Mouse (Mus musculus) neutrophil, adult 5-6 weeks (primary cell): ENCODE measurements around the gene Anxa5. TPM values are rescaled to one million over a fixed set of nuclear protein-coding genes. Genes with fewer than 3 reads are reported as not detected.

Source experiments
- ATAC-seq: fragments of 151-379, 151-347 bp; 2 replicates; pipeline ENCODE4 v1.8.0; 2017; ENCODE audit warnings: mild to moderate bottlenecking, moderate TSS enrichment; ENCODE audit not compliant: insufficient number of reproducible peaks, poor library complexity, low FRiP score, severe bottlenecking; ENCODE audit errors: extremely low read depth
- total RNA-seq: library from RNA; stranded (forward); fragments of 200-1000 nt; gene quantifications from 2 replicates; pipeline ENCODE4 v1.2.3, GENCODE M21; 2017

Gene Anxa5
- 44.0 and 51.9 TPM in 2 replicates for total RNA-seq

DNA sequence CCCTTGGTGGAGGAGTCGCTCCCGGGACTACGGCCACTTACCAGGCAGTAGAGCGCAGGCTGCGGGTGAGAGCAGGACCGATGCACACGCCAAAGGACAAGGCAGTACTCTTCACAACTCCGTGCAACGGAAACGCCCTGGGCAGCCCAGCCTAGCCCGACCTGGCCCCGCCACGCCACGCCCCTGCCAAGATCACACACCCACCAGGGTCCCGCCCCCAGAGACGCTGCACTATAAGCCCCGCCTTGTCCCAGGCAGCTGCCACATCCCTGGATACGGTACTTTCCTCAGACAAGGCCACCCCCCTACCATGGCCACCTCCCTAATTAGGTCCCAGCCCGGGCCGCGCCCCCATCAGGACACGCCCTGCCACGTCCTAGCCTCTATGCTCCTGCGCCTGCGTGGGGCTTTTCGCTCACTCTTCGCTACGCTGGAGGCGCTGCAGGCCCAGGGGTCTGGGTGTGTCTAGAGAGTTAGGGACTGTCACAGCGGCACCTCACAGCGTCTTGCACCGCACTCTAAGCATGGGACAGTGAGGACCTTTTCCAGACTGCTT, at the start of gene Anxa5, which contains the start of gene 1810062G17Rik:
Gene Anxa5 (minus strand): TSS at position 363 of the 556 bp plus-strand sequence.
Gene 1810062G17Rik (plus strand): TSS at position 406 of the 556 bp plus-strand sequence.
- ATAC-seq, result peak; percentile 94

DNA sequence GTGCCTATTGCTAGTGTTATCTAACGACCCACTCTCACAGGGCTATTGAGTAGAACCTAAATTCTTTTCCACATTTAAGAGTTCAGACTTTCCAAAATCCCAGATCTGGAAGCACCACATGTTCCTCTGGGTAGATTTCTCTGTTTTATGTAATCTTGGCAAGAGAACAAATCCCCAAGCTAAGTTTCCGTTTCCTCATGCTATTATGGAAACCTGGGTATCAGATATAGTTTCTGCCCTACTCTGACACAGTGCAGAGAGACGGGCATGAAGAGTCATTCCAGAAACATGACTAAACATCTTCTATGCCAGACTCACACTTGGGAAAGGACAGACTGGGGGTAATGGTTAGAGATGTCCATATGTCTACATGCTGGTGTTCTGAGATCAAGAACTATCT, 48.8 kb upstream of the Anxa5 start:
- no peak for ATAC-seq

DNA sequence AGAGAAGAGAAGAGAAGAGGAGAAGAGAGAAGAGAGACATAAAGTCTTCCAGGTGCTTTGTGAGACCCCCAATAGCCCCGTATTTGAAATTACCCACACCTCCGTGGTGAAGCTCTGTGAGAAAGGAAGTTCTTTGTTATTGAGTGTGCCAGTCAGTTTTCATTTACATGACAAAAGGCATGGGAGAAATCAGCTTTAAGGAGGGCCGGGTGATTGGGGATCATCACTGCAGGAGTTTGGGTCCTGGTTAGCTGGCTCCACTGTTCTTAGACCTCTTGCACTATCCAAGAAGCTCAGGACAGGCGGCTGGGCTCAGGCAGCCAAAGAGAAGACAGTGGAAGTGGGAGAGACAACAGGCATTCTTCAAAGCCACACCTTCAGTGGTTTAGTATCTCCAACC, 46.4 kb upstream of the Anxa5 start:
- no peak for ATAC-seq

DNA sequence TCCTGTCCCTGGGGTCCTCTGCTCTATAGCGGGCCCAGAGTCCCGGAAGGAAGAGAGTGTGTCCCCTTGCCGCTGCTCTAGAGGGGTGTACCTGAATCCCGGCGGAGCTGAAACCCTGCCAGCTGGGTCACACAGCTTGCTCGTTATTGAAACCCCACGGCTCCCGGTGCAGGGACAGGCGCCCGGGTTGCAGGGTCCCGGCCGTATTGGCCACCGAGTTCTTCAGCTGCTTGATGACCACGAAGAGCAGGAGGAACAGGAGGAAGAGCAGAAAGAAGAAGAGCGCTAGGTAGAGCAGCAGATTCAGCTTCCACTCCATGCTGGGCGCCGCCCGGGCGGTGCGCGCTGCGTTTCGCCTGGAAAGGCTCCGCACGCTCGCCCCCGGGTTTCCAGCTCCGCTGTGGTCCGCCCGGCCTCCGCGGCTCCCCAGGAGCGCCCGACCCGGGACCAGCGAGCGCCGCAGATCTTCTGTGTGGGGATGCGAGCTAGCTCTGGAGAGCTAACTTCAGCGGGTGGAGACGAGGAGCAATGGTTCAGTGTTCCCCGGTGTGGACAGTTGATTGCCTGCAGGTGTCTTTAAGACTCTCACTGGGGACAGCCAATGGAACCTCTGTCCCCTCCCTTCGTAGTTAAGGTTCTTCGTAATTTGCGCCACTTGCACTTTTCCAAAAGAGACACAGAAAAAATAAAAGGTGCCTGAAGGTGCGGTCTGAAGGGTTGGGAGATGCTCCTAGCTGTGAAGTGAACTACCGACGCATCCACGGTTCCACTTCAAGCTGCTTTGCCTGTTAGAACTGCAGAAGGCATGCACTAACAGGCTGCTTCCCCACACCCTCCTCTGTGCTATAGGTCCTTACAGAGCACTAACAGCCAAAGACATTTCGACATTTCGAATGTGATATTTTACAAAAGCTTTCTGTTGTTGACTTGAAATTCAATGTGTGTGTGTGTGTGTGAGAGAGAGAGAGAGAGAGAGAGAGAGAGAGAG, 45.7 kb upstream of the Anxa5 start, which contains the start of gene Gm11549:
Gene Gm11549 (minus strand): TSS at position 741 of the 988 bp plus-strand sequence.
- no peak for ATAC-seq

DNA sequence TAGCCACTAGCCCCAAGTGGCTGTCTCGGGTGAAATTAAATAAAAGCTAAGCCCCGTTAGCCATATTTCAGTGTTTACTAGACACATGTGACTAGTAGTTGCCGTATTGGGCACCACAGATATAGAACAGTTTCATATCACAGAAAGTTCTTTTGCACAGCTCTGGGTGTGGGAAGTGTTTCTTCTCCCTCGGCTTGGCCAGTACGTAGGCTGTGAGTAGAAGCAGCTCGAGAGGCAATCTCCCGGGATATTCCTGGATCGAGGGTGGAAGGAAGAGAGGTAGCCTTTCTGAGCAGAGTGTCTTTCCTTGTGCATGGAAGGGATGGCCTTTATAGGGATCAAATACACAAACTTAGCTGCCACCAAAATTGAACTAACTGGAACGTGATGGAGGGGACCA, 40.5 kb upstream of the Anxa5 start:
- ATAC-seq, result no peak

DNA sequence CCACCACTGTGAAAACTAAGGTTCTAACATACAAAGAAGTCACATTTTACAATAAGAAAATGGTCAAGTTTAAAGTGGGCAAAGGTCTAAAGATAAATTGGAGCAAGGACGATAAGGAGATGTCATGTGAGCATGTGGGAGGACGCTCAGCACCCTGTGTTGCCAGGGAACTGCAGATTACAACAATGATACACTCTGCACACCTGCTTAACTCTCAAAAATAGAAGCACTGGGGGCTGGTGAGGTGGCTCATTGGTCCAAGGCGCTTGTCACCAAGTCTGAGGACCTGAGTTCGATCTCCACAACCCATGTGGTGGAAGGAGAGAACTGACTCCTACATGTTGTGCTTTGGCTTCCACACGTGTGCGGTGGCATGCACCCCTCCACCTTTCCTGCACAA, 35.8 kb upstream of the Anxa5 start:
- no peak for ATAC-seq

DNA sequence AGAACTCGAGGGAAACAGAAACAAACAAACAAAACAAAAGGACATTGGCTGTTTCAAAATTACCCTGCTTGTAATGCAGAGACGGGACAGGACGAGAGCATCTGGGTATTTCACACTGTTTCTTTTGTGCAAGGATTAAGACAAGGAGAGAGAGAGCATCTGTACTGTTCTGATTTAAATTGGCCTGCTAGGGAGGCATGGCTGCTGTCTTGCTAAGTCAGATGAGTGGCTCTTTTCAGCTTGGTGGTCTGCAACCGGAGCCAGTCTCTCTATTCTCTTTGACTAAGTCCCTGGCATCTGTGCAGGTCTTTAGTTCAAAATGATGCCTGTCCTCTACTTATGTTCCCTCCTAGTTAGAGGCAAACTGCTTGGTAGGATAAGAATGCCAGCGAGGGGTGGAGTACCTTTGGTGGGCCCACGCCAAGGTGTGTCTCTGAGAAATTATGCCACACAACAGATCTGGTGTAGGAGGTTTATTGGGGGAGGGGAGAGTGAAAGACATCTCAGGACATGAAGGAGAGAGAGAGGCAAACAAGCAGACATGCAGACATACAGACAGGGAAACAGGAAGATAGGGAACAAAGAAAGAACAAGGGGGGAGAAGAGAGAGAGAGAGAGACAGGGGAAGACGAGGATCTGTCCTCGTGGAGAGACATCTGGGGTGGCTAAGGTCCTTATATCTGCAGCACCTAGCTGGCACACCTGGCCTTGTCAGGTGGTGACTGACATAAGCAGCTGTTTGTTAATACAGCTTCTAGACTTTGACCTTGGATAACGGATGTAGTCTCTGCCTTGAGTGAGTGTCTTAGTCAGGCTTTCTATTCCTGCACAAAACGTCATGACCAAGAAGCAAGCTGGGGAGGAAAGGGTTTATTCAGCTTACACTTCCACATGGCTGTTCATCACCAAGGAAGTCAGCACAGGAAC, 30.4 kb upstream of the Anxa5 start:
- ATAC-seq, result no peak

DNA sequence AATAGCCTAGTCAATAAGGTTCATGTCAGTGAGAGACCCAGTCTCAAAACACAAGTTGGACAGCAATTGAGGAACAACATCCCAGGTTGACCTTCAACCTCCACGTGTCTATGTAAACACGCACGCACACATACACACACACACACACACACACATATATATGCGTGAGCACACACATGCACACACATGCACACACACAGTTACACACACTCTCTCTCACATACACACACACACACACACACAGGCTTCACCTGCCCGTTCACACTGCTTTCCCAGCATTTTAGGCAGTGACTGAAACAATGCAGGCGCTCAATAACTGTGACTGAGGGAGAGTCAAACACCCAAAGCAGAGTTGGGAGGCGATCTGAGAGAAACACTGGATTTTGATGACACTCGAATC, 29.6 kb upstream of the Anxa5 start:
- ATAC-seq, result no peak

DNA sequence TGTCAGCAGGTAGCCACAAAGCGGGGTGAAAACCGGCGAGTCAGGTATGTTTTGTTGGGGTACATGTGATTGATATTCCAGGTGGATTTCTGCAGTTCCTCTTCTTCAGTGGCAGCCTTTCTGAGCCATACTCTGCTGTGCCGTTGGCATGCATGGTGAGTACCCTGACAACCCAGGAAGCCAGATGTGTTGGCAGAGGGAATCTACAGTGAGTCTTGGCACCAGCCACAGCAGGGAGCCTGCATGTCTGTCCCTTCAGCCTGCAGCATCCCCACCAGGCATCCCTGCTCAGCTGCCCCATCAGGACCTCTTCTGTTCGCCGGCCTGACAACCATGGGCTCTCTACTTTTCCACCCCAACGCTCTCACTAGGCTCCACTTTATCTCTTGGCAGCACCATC, 25.9 kb upstream of the Anxa5 start:
- no peak for ATAC-seq

DNA sequence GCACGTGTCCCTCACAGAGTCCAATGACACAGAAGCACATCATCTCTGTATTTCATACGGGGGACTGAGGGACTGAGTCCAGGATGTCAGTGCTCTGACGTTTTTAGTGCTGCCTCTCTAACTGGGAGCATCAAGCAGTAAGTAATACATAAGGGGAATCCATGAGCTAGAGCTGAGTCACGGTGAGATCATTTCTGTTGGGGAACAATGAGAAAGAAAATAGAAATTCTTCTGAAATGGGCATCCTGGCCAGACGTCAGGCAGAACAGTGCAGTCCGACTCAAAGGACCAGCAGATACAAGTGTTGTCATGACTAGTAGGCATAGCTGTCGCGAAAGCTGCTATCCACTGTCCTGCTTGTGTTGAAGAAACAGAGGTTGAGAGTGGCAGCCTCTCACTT, 25.3 kb upstream of the Anxa5 start:
- ATAC-seq, result no peak

DNA sequence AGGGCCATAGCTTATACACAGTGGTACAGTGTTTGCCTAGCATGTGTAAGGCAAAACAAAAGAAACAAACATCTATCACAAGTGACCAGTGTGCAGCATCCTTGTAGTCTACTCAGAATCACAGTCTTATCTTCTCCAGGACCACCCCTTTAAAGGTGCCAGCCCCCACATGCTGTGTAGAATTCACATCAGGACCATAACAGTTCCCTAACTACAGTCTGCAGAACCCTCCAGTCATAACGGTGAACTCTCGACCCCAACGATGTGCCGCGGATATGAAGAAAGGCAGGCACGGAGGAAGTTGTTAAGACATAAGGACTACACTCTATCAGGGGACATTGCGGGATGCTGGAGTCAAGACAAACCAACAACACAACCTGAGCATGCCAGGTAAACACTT, 23.7 kb upstream of the Anxa5 start:
- ATAC-seq, result no peak

DNA sequence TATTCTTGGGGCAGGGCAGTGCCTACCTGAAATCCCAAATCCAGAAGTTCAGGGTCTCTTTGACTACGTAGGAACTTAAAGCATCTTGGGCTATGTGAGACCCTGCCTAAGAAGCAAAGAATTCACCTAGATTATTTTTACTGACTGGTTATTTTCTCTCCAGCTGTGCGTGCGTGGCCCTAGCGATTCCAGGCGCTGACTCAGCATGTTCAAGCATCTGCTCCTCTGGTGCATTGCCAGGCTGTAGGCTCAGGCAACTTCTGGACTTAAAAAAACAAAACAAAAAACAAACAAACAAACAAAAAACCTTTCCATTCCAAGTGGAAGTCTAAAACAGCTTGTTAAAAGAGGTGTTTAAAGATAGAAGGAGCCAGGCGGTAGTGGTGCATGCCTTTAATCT, 22.5 kb upstream of the Anxa5 start:
- ATAC-seq, result no peak

DNA sequence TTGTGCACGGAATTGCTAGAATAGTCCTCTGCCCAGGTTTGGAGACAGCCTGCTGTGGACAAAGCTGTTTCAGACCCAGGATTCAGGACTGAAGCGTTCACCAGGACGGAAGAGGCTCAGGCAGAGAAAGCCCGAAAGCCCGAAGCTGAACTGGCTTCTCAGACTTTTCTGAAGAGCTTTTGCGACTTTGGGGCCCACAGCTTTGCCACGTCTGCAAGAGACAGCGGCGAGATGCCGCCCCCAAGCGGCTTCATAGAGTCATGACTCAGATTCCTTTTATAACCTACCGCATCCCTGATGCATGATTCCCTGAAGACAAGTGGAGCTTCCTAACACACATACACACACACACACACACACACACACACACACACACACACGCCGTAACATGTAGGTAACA, 21.1 kb upstream of the Anxa5 start:
- ATAC-seq, result peak; percentile 27; the same call in 1 of the 2 replicates

DNA sequence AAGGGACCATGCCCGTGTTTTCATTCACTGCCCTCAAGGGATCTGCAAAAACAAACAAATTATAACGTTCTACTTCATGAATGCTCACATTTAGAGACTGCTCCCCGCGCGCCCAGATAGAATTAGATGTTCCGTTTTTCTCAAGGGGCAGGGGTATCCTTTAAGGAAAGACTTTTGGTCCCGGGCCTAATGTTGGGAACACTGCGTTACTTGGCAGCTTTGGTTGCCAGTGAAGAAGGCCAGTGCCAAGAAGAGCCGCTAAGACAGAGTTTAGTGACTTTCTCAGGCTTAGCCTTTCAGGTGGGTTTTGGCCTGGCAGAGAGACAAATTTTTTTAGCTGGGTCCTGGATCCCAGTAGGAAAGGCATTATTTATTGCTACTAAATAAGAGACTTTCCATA, 20.6 kb upstream of the Anxa5 start:
- ATAC-seq, result no peak

DNA sequence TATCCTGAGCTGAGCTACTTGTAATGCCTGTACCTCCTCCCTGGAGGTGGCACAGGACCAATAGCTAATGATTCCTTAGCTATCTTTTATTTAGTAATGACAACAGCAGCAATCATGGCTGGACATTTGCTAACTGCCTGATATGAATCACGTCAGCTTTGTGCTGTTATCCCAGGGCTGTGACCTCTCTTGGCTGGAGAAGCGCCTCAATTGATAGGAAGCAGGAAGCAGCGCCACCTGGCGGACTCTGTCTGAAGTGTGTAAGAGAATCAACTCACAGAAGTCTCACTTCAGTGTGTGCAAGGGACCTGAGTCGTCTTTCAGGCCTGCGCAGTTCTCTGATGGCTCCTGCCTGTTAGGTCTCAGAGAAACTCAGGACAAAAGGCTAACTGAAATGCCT, 19.7 kb upstream of the Anxa5 start:
- peak; percentile 79; the same call in 1 of the 2 replicates for ATAC-seq

DNA sequence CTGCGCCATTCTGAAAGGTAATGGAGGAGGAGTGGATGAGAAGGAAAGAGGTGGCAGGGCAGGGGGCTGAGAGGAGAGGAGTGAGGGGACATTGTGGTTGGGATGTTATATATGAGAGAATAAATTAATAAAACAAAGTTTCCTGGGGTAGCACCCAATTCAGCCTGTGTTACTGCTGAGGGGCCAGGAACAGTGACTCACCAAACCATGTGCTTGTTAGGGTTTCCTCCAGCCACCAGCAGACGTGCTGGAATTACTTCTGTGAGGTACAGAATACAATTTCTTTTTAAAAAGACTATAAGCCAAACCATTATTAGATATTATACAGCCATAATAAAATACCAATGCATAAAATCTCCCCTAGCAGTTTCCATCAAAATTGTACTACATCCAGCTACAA, 18.9 kb upstream of the Anxa5 start:
- no peak for ATAC-seq

DNA sequence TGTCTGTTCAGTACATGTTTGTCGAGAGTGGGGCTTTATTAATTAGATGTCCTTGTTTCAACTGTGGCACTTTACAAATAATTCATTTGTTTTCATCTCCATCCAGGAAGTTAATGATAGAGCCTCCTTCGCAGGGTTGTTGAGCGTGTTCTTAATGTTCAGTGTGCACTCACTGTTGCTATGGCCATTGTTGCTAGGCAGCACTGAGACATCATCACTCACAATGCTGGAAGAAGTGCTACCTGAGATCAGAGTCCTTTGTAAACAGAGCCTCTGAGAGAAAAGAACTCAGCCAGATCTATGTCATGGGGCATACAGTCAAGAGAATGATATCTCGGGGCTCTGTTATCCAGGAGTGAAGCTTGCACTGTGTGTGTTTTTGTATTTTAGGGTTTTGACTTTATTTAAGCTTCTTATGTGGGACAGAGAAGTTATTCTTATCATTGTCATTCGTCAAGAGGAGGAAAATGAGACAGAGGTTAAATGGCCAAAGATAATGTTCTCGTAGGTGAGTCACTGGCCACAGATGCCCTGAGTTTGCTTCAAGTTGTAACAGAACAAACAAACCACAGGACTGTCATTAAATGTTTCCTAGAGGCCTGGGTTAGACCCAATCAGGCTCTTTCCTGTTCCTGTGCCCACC, 18.1 kb upstream of the Anxa5 start:
- no peak for ATAC-seq

DNA sequence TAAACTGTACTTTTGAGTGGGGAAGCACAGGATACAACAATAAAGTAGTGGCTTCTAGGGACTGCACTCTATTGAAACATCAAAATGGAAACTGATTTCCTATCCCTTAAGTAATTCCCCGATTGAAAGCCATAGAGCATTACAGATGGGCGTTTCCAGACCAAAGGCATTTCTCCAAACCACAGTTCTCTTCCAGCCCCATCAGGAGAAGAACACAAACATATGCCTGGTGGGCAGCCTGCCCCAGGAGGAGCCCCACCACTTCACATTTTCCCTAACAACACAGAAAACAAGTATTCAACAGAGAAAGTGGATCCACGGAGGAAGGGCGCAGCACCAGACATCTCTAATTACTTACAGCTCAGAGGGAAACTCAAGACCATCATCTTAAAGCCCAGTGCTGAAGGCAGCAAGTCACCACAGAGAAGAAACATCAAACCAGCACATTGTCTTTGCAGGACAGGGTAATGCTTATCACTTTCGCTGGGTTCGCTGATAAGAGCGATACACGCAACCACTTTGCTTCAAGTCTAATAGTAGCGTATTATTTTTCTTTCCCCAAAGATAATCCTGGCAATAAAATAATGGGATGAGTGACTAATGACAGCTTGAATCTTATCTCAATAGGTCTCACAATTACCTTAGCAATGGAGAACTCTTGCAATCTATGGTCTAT, 17.2 kb upstream of the Anxa5 start:
- ATAC-seq, result no peak
